ENCODE assay signal across 23 mouse cellular contexts in the genomic region with DNA sequence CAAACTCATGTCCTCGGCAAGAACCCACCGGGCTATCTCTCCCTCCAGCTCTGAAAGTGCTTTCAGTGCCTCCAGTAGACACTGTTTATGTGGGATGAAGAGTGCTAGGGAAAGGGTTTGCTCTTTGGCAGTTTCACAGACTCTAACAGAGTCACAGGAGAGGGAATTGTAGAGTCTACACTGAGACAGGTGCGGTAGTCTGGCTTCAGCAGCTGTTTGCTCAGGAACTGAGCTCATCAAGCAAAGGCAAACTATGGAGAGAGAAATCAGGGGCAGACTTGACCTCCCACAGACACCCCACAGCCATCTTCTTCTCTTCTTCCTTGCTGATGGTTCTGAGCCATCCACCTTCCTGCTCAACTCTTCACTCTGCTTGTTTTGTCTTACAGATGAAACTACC.
DNase-seq lines count a peak whose midpoint lies in the region; ATAC-seq and TF ChIP-seq lines count a peak whose summit lies in the region.
"Had no signal": no experiment of that assay in that cellular context is flagged by ENCODE, and none has a peak within 500 bp of the region (broad histone marks: within the 10 kb centered on the region; RNA-seq: fewer than 3 reads in every experiment).

No protein-coding gene starts in this region.

- no peak overlapping the region for H3K4me2 ChIP-seq in myocyte (ENCODE audit: low read depth)
- no peak overlapping the region for H3K4me2 ChIP-seq in midbrain, postnatal 0 days (ENCODE audit: low read depth, low read length, poor library complexity, severe bottlenecking)

- TF ChIP-seq POLR2A in myocyte (IDR thresholded peaks at IDR 0.05; ENCODE audit: insufficient read length, low read depth), result no peak

- no peak for ATAC-seq in midbrain, postnatal 0 days (ENCODE audit: low FRiP score)
- ATAC-seq: activated CD4-positive, CD25-positive, alpha-beta regulatory T cell, adult 4 months; CD4-positive, CD25-positive, alpha-beta regulatory T cell, adult 4 months; Patski had no signal

- no peaks in the 10 kb centered on the region for H3K27me3 ChIP-seq in myocyte (ENCODE audit: control insufficient read depth, insufficient read depth, insufficient read length)
- no peaks in the 10 kb centered on the region for H3K27me3 ChIP-seq in midbrain, postnatal 0 days (ENCODE audit: insufficient read depth, low read length)
- H3K27me3 ChIP-seq: CH12.LX, Patski had no signal

- H3K9me3 ChIP-seq in midbrain, postnatal 0 days (ENCODE audit: low read length), result no peaks in the 10 kb centered on the region
- H3K9me3 ChIP-seq: G1E had no signal

- H3ac ChIP-seq in myocyte (ENCODE audit: control insufficient read depth, insufficient read length), result no peak overlapping the region

- H3K4me3 ChIP-seq in layer of hippocampus, adult 2 months, result no peak overlapping the region
- H3K4me3 ChIP-seq in left cerebral cortex, adult 2 months, result no peak overlapping the region
- H3K4me3 ChIP-seq in myocyte, result no peak overlapping the region
- H3K4me3 ChIP-seq in midbrain, postnatal 0 days (ENCODE audit: low read depth, low read length), result no peak overlapping the region

- H3K9ac ChIP-seq in midbrain, postnatal 0 days (replicated peaks; ENCODE audit: low read length, poor library complexity, severe bottlenecking), result no peak overlapping the region

- DNase-seq in layer of hippocampus, adult 2 months (ENCODE audit: low spot score in 2 of 2), result no peak
- DNase-seq in layer of hippocampus, adult 8-10 months (ENCODE audit: low spot score in 2 of 2), result no peak
- DNase-seq in left cerebral cortex, adult 2 months (ENCODE audit: extremely low spot score in 1 of 2, low spot score in 2 of 2), result no peak
- DNase-seq in left cerebral cortex, adult 11 months (ENCODE audit: low spot score), result no peak
- peak; percentile 22 for DNase-seq in brain, adult 2 months (ENCODE audit: low read depth, low spot score)
- no peak for DNase-seq in spleen, postnatal 10 days (ENCODE audit: low spot score in 2 of 2)
- no peak for DNase-seq in midbrain, postnatal 0 days (ENCODE audit: low spot score)
- DNase-seq: adrenal gland, adult 2 months; adrenal gland, adult 8-10 months; adrenal gland, postnatal 10 days; adrenal gland, postnatal 14 days; adrenal gland, postnatal 25 days; adrenal gland, postnatal 36 days; B cell, adult 2 months; cerebellum, adult 11 months; cerebellum, adult 11-12 months; cerebellum, adult 18-20 months had no signal

- H3K36me3 ChIP-seq in myocyte (ENCODE audit: control insufficient read depth, insufficient read depth), result no peaks in the 10 kb centered on the region
- H3K36me3 ChIP-seq in midbrain, postnatal 0 days (ENCODE audit: insufficient read depth, low read length), result no peaks in the 10 kb centered on the region
- H3K36me3 ChIP-seq: G1E had no signal

- H3K27ac ChIP-seq in layer of hippocampus, adult 2 months, result peak overlapping the region; percentile 57
- 0 out of 2 replicates have a peak overlapping the region, but pooled peaks have one; percentile 8 for H3K27ac ChIP-seq in left cerebral cortex, adult 2 months
- H3K27ac ChIP-seq in midbrain, postnatal 0 days (ENCODE audit: low read depth, low read length), result no peak overlapping the region

- H3K4me1 ChIP-seq in midbrain, postnatal 0 days (ENCODE audit: insufficient read depth, low read length), result no peaks in the 10 kb centered on the region

- intact Hi-C loops in left cerebral cortex, adult 2 months (cut with DNase I), result no loop called here

- 93% methylated on average over 3 of the region's 3 CpGs for WGBS in midbrain, postnatal 0 days

- TF ChIP-seq CTCF in layer of hippocampus, adult 2 months (conservative IDR thresholded peaks at IDR 0.05), result no peak
- no peak for TF ChIP-seq CTCF in left cerebral cortex, adult 2 months (IDR thresholded peaks at IDR 0.05)
- TF ChIP-seq CTCF in midbrain, postnatal 0 days (IDR thresholded peaks at IDR 0.05), result no peak

- H3K79me2 ChIP-seq in myocyte (ENCODE audit: control insufficient read depth, insufficient read depth), result no peaks in the 10 kb centered on the region

TF ChIP-seq in myocyte, 11 proteins besides CTCF, POLR2A, EP300 and RAD21:
- TF ChIP-seq MYOD1 (IDR thresholded peaks at IDR 0.05; ENCODE audit: control insufficient read depth in 1 of 3, insufficient read length in 2 of 3, low read depth in 2 of 3), result peak in 2 of 3 experiments; percentile 56 to 66
- TF ChIP-seq MYOG (IDR thresholded peaks at IDR 0.05; ENCODE audit: control insufficient read depth in 1 of 3, insufficient read depth in 1 of 3, insufficient read length in 2 of 3, low read depth in 2 of 3), result peak in 1 of 3 experiments; percentile 17
- no peak for TF ChIP-seq SRF (IDR thresholded peaks at IDR 0.05; ENCODE audit: control insufficient read depth, insufficient read length, low read depth)
